Mouse (Mus musculus): ENCODE results near the gene Cenpo. TPM values are rescaled to one million over a fixed set of nuclear protein-coding genes. Genes with fewer than 3 reads are reported as not detected.
"Not testable (repeated sequence)": the region's sequence is repeated elsewhere in the genome, so short reads cannot be mapped to it uniquely, and the experiment has no call there.

Cenpo gene
- polyA plus RNA-seq (2012; rRNA removed): 8.2 and 11.0 TPM in 2 replicates

DNA sequence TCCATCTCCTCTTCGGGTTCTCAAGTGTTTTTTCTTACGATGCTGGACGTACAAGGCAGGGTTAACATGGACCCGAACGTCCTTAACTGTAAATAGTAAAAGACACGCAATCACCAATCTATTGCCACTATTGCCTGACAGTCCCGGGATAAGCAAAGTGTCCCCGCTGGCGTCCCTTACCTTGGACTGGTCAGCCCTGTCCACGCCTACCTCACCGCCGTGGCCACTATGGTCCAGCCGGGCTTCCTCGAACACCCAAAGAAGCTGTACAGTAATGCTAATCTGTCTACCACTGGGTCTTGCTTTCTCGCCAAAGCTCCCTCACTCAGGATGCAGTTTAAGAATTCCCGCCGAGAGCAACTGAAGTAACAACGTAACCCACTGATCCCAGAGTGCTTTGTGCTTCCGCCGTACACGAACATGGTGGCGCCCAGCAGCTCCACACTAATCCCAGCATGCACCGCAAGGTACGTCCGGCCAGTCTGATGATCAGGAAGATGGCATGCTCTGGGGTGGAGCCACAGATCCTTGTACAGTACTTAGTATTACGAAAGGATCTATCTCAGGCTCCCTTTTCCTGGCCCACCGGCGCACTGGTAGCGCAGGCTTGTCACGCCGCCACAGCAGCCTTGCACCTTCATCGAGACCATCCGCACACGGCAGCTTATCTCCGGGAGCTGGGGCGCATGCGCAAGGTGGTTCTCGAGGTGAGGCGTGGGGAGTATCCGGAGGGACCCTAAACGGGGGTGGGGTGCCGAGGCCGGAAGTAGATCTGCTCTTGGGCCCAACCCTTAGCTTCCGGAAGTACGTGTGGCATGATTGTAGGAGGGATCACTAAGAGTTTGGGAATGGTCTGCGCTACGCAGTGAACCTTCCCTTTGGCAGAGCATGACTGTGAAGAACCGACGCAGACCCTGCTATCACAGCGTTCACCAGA, at the start of gene Cenpo, which contains the start of gene Ptrhd1:
TSS of gene Cenpo (minus strand) at position 723 of the 937 bp plus-strand sequence.
TSS of gene Ptrhd1 (plus strand) at position 456 of the 937 bp plus-strand sequence.
- under 1% methylated on average over 50 of the region's 50 CpGs for WGBS
- DNase-seq (ENCODE audit: low read depth, low spot score): peak; percentile 91

DNA sequence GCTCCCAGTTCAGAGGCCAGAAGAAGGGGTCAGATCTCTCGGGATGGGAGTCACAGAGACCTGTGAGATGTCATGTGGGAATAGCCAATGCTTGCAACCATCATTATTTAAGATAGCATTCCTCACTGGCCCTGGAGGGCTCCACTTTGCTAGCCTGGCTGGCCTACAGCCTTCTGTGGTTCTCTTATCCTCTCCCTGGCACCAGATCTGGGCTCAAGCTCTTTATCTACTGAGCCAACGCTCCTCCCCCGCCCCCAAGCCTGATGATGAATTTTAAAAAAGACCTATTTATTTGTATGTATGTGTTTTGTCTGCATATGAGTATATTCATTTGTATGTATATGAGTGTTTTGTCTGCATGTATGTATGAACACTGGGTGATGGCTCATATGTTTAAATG, 45.8 kb upstream of the Cenpo start:
- WGBS: 91% methylated on average over 3 of the region's 3 CpGs

GRCm38 (mm10) chr12:4278978-4279755, 45.1 kb upstream of the Cenpo start:
- no peak for DNase-seq (ENCODE audit: low read depth, low spot score)
- 95% methylated on average over 3 of the region's 3 CpGs for WGBS

More for the DNA sequence above, 45.8 kb upstream of the Cenpo start:
- DNase-seq (ENCODE audit: low read depth, low spot score): no peak

DNA sequence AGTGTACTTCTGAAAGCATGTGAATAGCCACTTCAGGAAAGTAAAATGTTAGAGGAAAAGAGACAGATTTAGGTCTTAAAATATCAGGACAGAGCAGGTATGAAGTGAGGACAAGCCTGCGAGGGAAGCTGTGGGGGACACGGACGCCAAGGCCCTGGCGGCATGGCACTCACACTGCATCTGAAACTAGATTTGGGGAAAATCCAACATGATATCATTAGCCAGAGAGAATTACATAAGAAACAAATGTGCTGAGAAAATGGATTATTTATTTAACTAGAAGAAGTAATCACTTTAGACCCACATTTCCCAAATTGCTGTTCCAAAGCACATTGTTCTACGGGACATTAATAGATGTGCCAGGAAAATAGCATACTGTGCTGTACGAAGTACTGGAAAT, 37.0 kb upstream of the Cenpo start:
- 88% methylated on average over 6 of the region's 6 CpGs for WGBS
- no peak for DNase-seq (ENCODE audit: low read depth, low spot score)

DNA sequence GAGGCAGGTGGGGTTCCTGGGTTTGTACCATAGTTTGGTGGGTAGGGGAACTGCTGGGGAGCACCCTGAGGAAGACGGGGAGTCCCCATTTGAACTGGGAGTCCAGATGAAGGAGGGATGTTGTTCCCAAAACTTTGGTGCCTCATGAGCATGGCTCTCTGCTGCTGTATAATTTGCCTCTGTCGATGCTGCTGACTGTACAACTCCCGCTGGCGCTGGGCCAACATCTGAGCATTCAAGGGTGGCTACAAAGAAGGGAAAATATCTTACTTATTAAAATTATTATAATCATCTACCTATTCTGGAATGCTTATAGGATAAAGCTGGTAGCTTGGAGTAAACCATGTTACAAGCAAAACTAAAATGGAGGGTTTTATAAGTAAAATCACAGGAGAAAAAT, 33.7 kb upstream of the Cenpo start:
- DNase-seq (ENCODE audit: low read depth, low spot score): no peak
- WGBS: 87% methylated on average over 4 of the region's 4 CpGs

DNA sequence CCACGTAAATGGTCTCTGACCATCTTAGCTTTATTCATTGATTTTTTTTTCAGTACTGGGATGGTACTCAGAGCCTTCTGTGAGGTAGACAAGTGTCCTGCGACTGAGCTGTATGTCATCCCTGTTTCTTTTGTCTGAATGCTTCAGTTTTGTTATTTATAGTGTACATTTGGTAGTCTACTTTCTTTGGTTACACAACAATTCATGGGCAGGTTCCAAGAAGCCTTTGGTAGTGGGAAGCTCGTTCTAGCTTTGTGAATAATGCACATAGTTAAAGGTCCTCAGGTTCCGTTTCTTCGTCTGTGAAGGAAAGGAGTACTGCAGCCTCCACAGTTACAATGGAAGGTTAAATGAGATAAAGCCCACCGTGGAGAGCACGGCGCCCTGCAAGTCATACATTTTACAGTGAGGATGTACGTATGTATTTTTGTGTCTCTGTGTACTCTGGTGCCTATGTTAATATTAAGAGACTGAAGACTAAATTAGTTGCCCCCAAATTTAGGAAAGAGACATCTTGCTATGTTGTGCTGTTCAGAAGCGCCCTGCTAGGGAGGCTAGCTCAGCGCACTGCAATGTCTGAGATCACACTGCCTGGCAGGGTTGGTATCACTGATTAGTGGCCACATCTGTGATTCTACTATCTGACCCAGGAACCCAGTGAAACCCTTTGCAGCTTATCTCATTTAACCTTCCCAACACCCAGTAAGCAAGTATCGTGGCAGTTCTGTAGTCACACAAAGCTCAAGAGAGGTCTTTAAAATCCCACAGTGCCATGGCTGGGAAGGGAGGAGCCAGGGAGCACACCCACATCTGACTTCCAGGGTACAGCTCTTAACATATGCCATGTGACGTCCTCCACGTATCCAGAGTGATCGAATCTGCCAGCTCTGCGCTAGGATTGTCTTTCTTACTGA, 18.9 kb upstream of the Cenpo start:
- WGBS: 92% methylated on average over 16 of the region's 16 CpGs
- no peak for DNase-seq (ENCODE audit: low read depth, low spot score)

DNA sequence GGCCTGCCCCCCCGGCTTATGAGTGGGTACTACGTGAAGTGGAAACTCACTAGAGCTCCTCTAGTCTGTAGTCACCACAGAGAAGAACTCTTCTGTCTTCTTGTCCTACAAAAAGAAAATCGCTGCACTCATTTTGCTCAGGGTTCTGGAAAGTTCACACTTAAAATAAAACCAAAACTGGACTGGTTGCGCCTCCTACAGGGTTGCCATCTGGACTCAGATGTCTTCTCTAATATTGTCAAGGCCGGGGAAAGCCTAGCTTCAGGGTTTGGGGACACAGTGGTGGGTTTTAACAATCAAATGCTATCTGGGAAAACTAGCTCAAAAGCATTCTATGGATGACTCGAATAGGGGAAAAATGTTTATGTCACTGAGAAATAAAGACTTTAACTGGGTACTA, 15.7 kb upstream of the Cenpo start:
- DNase-seq (ENCODE audit: low read depth, low spot score): no peak
- WGBS: 83% methylated on average over 6 of the region's 6 CpGs

GRCm38 (mm10) chr12:4245742-4246141, 11.6 kb upstream of the Cenpo start:
- DNase-seq (ENCODE audit: low read depth, low spot score): peak; percentile 47
- WGBS: 54% methylated on average over 10 of the region's 10 CpGs

GRCm38 (mm10) chr12:4243805-4244204, 9.7 kb upstream of the Cenpo start:
- no peak for DNase-seq (ENCODE audit: low read depth, low spot score)
- WGBS: 84% methylated on average over 2 of the region's 2 CpGs

DNA sequence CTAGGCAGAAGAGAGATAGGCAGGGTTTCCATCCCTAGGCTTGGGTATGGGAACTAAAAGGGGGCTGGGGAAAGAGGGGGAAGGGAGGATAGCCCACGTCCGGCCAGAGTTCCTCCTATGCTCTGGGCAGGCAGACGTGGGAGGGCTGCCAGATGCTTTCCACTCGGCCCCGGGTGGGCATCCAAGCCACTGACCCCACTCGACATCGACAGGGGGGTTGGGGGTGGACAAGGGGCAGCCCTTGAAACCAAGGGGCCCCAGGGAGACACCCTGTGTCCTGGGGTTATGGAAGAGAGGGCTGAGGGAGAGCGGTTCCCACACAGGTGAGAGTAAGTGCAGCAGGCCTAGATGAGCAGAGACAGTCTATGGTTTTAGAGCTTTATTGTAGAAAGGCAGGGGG, 6.2 kb upstream of the Cenpo start:
- WGBS: 79% methylated on average over 8 of the region's 8 CpGs
- DNase-seq (ENCODE audit: low read depth, low spot score): not testable (repeated sequence)

DNA sequence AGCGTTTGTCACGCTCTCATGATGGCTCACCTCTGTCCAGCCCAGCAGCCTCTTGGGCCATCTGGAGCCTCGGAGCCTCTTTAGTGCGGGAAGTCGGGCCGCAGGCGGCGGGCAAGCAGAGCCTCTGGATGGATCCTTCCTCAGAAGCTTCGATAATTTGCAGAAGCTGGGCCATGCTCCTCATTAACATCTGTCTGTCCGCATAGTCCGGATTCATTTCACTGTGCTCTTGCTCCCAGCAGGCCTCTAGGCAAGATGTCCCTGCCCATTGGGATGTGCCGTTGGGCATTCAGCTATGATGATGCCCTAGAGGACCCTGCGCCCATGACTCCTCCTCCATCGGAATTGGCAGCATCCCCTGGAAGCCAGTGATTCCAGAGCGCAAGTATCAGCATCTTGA, 3.4 kb upstream of the Cenpo start:
- DNase-seq (ENCODE audit: low read depth, low spot score): no peak
- WGBS: 95% methylated on average over 15 of the region's 15 CpGs

DNA sequence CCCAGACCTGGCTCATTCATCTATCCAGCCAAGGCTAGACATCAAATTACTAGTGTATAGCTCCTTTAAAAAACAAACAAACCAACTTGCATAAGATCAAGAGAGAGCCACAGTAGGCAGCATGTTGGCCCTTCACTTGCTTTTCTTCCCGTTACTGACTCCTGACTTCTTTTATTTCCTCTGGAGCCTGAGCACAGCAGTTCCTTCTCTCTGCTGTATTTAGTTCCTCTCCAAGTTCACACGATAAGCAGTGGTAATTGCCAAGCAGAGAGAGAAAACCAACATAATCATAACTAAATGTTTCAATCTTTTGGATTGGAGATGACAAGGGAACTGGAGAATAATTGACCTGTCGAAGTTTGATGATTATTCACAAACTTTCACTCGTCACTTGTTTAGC, 1.3 kb downstream of the Cenpo start:
- 16% methylated on average over 4 of the region's 4 CpGs for WGBS
- no peak for DNase-seq (ENCODE audit: low read depth, low spot score)

DNA sequence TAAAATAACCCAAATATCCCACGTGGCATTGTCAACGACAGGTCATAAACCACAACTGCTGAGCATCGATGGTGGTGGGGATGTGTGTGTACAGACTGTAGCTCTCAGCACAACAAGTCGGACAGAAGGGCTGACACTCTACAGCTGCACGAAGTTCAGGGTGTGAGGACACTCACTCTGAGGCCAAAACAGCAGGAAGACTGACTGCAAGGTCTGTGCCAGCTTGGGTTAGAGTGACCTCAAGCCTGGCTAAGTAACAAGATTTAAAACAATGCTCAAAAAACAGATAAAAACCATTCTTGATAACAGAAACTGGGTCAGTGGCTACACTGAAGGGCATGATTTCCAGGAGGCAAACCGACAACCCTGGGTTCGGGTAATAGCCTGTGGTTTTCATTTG, 3.9 kb downstream of the Cenpo start:
- 69% methylated on average over 7 of the region's 7 CpGs for WGBS
- no peak for DNase-seq (ENCODE audit: low read depth, low spot score)

DNA sequence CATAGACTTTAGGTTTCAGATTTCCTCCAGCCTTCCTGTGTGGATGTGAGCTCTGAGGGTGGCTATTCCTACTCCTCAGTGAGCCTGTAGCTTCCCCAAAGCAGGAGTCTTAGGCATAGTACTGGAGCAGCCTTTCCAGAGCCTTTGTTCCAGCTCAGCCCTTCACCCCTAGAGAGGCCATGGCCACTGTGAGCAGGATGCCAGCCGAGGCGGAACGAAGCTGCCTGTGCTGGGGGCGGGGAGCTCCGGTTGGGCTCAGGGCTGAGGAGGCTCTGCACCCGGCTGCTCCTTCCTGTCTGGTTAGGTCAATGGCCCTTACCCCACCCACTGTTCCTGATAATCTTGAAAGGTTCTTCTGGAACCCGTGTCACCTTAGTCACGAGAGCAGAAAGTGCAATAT, 21.2 kb downstream of the Cenpo start:
- DNase-seq (ENCODE audit: low read depth, low spot score): no peak
- WGBS: 70% methylated on average over 8 of the region's 8 CpGs

DNA sequence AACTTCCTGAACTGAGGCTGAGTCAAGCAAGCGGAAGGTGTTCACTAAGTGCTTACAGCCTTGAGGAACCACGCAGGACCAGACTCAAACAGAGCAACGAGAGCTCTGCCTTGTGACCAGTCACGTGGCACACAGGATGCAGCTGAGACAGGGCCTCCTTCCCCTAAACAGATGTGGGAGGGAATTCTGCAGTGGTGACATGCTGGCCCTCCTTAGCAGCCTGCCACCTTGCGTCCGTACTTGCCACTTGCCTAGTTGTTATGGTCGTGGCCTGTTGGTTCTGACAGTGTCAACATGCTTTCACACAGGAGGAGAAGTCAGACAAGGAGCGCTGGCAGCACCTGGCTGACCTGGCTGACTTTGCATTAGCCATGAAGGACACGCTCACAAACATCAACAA, 22.9 kb downstream of the Cenpo start:
- DNase-seq (ENCODE audit: low read depth, low spot score): no peak
- WGBS: 82% methylated on average over 9 of the region's 9 CpGs

- 97% methylated on average over 9 of the region's 9 CpGs for WGBS
- DNase-seq (ENCODE audit: low read depth, low spot score): no peak
Observed at GRCm38 (mm10) chr12:4209196-4209595, 24.9 kb downstream of the Cenpo start.

- DNase-seq (ENCODE audit: low read depth, low spot score): no peak
- 75% methylated on average over 15 of the region's 15 CpGs for WGBS
Observed at GRCm38 (mm10) chr12:4208405-4209133, 25.5 kb downstream of the Cenpo start.

DNA sequence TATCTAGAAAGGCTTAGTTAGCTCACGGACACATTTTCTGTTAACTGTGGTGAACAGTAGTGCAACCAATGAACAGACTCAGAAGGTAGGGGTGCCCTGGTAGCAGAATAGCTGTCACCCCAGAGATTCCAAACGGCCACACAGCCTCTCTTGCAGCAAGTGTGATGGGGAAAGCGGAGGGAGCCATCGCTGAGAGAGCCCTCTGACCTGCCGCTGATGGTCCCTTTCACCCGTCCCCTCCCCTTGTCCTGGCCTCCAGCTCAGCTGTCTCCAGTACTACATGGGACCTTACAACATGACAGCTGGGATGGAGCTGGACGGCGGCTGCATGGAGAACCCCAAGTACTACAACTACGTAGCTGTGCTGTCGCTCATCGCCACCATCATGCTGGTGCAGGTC, 28.0 kb downstream of the Cenpo start:
- DNase-seq (ENCODE audit: low read depth, low spot score): no peak
- WGBS: 95% methylated on average over 11 of the region's 11 CpGs

DNA sequence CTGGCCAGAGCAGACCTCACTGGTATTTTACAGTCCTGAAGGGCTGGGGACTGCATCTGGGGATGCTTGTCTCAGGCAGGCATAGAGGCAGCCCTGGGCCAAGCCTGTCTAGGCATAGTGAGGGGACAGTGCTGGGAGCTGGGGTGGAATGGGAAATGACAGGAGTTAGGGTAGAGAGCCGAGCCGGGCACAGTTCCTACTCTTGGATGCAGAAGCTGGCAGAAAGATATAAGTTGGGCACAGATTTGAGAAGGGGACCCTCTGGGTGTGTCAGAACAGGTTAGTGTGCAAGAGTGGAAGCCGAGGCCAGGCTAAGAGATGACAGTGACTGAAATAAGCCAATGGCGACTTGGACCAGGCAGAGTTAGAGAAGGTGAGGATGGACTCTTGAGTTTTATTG, 31.9 kb downstream of the Cenpo start:
- no peak for DNase-seq (ENCODE audit: low read depth, low spot score)
- 89% methylated on average over 4 of the region's 4 CpGs for WGBS

Data from large intestine, adult 2 months (tissue).